Mouse (Mus musculus) olfactory bulb, adult 2 months (tissue): Measurements from ENCODE around the gene Mkrn1.

Source experiments
- CTCF ChIP-seq: fragments of 200-500 bp; IDR thresholded peaks from 2 replicates; pipeline ENCODE4 v1.5.1; 2012; ENCODE audit warnings: low read depth, mild to moderate bottlenecking, low read length, moderate library complexity; ENCODE audit not compliant: insufficient read depth
- POLR2A ChIP-seq: fragments of 200-500 bp; IDR thresholded peaks from 2 replicates; pipeline ENCODE4 v1.6.1; 2012; ENCODE audit warnings: mild to moderate bottlenecking, low read depth, low read length, moderate library complexity; ENCODE audit not compliant: insufficient read depth

DNA sequence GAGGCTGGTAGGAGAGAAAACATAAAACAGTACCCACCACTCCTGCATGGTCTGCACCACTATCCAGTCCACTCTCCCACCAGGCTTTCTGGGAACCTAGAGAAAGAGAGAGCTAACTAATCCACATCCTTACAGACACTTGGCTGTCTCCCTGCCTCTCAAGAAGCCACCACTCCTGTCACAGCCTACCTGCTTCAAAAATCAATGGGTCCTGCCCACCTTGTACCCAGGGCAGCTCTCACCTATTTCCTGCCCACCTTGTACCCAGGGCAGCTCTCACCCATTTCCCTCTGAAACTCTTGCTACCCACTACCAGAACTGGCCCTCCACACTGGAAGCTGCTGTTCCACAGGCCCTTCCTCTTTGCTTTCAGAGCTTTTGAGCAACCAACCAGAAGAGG is 48.2 kb downstream of the Mkrn1 start:
- no peak for TF ChIP-seq POLR2A
- no peak for TF ChIP-seq CTCF
